Mouse (Mus musculus) ES-CJ7 (cell line): ENCODE measurements around the gene Plek2.

Source experiments
- DNase-seq: peaks from one replicate; pipeline ENCODE4 v3.0.0; 2011; ENCODE audit warnings: low read depth, low spot score

Gene Plek2

GRCm38 (mm10) chr12:78911707-78912417 lies 5.1 kb upstream of the Plek2 start:
- peak; percentile 82 for DNase-seq

GRCm38 (mm10) chr12:78910684-78911461 lies 4.1 kb upstream of the Plek2 start:
- DNase-seq = peak; percentile 31

- DNase-seq = no peak
Measured at GRCm38 (mm10) chr12:78908081-78908605, 1.4 kb upstream of the Plek2 start.

GRCm38 (mm10) chr12:78904499-78904898 lies 2.3 kb downstream of the Plek2 start:
- no peak for DNase-seq

- no peak for DNase-seq
Measured at GRCm38 (mm10) chr12:78903313-78903712, 3.5 kb downstream of the Plek2 start.

- no peak for DNase-seq
Measured at GRCm38 (mm10) chr12:78901467-78901866, 5.3 kb downstream of the Plek2 start.

- DNase-seq = no peak
Measured at GRCm38 (mm10) chr12:78897861-78898260, 8.9 kb downstream of the Plek2 start.

GRCm38 (mm10) chr12:78891149-78891548 lies 15.6 kb downstream of the Plek2 start:
- no peak for DNase-seq

- DNase-seq = no peak
Measured at GRCm38 (mm10) chr12:78890062-78890461, 16.7 kb downstream of the Plek2 start.

GRCm38 (mm10) chr12:78874581-78874980 lies 32.2 kb downstream of the Plek2 start:
- DNase-seq = peak; percentile 57

GRCm38 (mm10) chr12:78868115-78868514 lies 38.6 kb downstream of the Plek2 start:
- DNase-seq = no peak

GRCm38 (mm10) chr12:78865434-78865833 lies 41.3 kb downstream of the Plek2 start:
- DNase-seq = peak; percentile 69

GRCm38 (mm10) chr12:78862254-78862730 lies 44.5 kb downstream of the Plek2 start:
- DNase-seq = no peak

- DNase-seq = peak; percentile 99
Measured at GRCm38 (mm10) chr12:78861496-78862253, 45.1 kb downstream of the Plek2 start, which contains the start of the genes Atp6v1d and Eif2s1. Gene Atp6v1d (minus strand): TSS chr12:78861638. Gene Eif2s1 (plus strand): TSS chr12:78861819.

- DNase-seq = peak; percentile 32
Measured at GRCm38 (mm10) chr12:78860921-78861495, 45.8 kb downstream of the Plek2 start.

- no peak for DNase-seq
Measured at GRCm38 (mm10) chr12:78848246-78848645, 58.5 kb downstream of the Plek2 start.

GRCm38 (mm10) chr12:78842429-78842828 lies 64.3 kb downstream of the Plek2 start:
- no peak for DNase-seq

- DNase-seq = no peak
Measured at GRCm38 (mm10) chr12:78839906-78840305, 66.9 kb downstream of the Plek2 start.
